Mouse (Mus musculus): ENCODE results near the gene Adrm1. TPM values are rescaled to one million over a fixed set of nuclear protein-coding genes. Genes with fewer than 3 reads are reported as not detected.

The Adrm1 gene
- total and polyA plus RNA-seq, 2 experiments from 2014 or later: 133 to 219 TPM

DNA sequence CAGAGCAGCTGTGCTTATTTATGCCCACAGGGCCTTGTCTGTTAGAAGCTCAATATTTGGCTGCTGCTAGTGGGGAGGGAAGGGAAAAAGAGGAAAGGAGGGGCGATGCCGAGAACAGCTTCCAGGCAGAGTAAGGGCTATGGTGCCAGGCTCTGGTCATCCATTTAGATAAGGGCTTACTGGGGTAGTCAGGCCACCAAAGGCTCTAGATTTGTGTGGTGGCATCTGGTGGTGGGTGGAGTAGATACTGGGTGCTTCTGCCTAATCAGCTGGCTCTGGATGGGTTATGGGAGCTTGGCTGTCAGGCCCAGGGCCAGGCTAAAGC, 34.6 kb downstream of the Adrm1 start:
- no peak overlapping the region for H3K4me2 ChIP-seq (ENCODE audit: low read depth)
- DNase-seq (no peak), ATAC-seq (peak; percentile 14; the same call in 1 of the 2 replicates)
- H3K4me3 ChIP-seq (ENCODE audit: low read depth, low read length): no peak overlapping the region
- no peaks in the 10 kb centered on the region for H3K4me1 ChIP-seq (ENCODE audit: insufficient read depth)
- no peaks in the 10 kb centered on the region for H3K9me3 ChIP-seq (ENCODE audit: low read length)
- no peaks in the 10 kb centered on the region for H3K36me3 ChIP-seq (ENCODE audit: insufficient read depth)
- no peaks in the 10 kb centered on the region for H3K27me3 ChIP-seq (ENCODE audit: insufficient read depth, low read length)
- WGBS: 89% methylated on average over 2 of the region's 2 CpGs
- H3K27ac ChIP-seq (ENCODE audit: low read depth, low read length): no peak overlapping the region
- no peak for TF ChIP-seq CTCF (IDR thresholded peaks at IDR 0.05; ENCODE audit: low read depth)
- H3K9ac ChIP-seq: no peak overlapping the region

DNA sequence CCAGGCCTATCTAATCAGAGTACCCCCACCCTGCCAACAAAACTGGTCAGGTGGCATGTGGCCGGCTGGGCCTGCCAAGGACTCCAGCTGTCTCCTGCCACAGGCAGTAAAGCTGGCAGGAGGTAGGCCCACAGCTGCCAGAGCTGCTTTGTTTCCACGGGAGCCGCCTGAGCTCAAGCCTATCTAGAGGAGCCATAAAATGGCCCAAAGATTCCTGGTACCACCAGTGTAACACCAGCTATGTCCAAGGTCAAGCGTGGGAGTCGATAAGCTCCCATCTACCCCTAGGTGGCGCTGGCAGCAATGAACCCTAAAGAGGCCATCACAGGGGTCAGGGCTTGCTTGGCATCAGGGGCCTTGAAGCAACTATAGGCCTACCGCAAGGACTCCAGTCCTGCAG, 36.6 kb downstream of the Adrm1 start:
- no peak overlapping the region for H3K27ac ChIP-seq (ENCODE audit: low read depth, low read length)
- H3K36me3 ChIP-seq (ENCODE audit: insufficient read depth): no peaks in the 10 kb centered on the region
- peak; percentile 64 for DNase-seq

DNA sequence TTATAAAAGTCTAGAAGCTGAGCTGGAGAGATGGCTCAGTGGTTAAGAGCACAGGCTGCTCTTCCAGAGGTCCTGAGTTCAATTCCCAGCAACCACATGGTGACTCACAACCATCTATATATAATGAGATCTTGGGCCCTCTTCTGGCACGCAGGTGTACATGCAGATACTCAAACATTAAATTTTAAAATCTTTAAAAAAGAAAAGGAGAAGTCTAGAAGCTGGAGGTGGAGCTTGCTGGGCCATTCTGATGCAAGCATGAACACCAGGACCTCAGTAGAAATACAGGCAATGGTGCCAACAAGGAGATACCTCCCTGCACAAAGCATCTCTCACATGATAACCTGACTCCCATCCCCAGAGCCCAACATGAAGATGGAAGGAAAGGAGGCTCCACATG, 37.7 kb downstream of the Adrm1 start:
- Histone ChIP-seq H3K36me3 (ENCODE audit: insufficient read depth) (no peaks in the 10 kb centered on the region), H3K27me3 (ENCODE audit: insufficient read depth, low read length) (no peaks in the 10 kb centered on the region), H3K9me3 (ENCODE audit: low read length) (0 out of 2 replicates have a peak, but pooled peaks cover 3% of the 10 kb centered on the region), H3K4me3 (ENCODE audit: low read depth, low read length) (no peak overlapping the region), H3K27ac (ENCODE audit: low read depth, low read length) (no peak overlapping the region), H3K4me1 (ENCODE audit: insufficient read depth) (no peaks in the 10 kb centered on the region), H3K9ac (no peak overlapping the region), H3K4me2 (ENCODE audit: low read depth) (no peak overlapping the region)
- no peak for DNase-seq
- no peak for TF ChIP-seq CTCF (IDR thresholded peaks at IDR 0.05; ENCODE audit: low read depth)
- ATAC-seq: no peak
- WGBS: 86% methylated on average over 1 of the region's 1 CpGs

More for the DNA sequence above, 36.6 kb downstream of the Adrm1 start:
- H3K4me3 ChIP-seq (ENCODE audit: low read depth, low read length): no peak overlapping the region
- no peak overlapping the region for H3K9ac ChIP-seq
- no peaks in the 10 kb centered on the region for H3K4me1 ChIP-seq (ENCODE audit: insufficient read depth)
- TF ChIP-seq CTCF (IDR thresholded peaks at IDR 0.05; ENCODE audit: low read depth): peak; percentile 46
- H3K27me3 ChIP-seq (ENCODE audit: insufficient read depth, low read length): no peaks in the 10 kb centered on the region
- 0 out of 2 replicates have a peak, but pooled peaks cover 3% of the 10 kb centered on the region for H3K9me3 ChIP-seq (ENCODE audit: low read length)
- ATAC-seq: peak; percentile 47
- 51% methylated on average over 7 of the region's 7 CpGs for WGBS
- H3K4me2 ChIP-seq (ENCODE audit: low read depth): no peak overlapping the region

GRCm38 (mm10) chr2:180212255-180212654, 41.0 kb downstream of the Adrm1 start:
- Histone ChIP-seq H3K9ac (no peak overlapping the region), H3K4me1 (ENCODE audit: insufficient read depth) (no peaks in the 10 kb centered on the region), H3K27me3 (ENCODE audit: insufficient read depth, low read length) (no peaks in the 10 kb centered on the region), H3K27ac (ENCODE audit: low read depth, low read length) (no peak overlapping the region), H3K36me3 (ENCODE audit: insufficient read depth) (no peaks in the 10 kb centered on the region), H3K9me3 (ENCODE audit: low read length) (0 out of 2 replicates have a peak, but pooled peaks cover 3% of the 10 kb centered on the region), H3K4me2 (ENCODE audit: low read depth) (no peak overlapping the region), H3K4me3 (ENCODE audit: low read depth, low read length) (no peak overlapping the region)
- TF ChIP-seq CTCF (IDR thresholded peaks at IDR 0.05; ENCODE audit: low read depth): no peak
- WGBS: 95% methylated on average over 3 of the region's 3 CpGs
- ATAC-seq (no peak), DNase-seq (no peak)

- WGBS: 66% methylated on average over 4 of the region's 4 CpGs
- H3K36me3 ChIP-seq (ENCODE audit: insufficient read depth): no peaks in the 10 kb centered on the region
Measured at GRCm38 (mm10) chr2:180214352-180214978, 43.2 kb downstream of the Adrm1 start.

GRCm38 (mm10) chr2:180215011-180215461, 43.8 kb downstream of the Adrm1 start:
- Histone ChIP-seq H3K4me3 (ENCODE audit: low read depth, low read length) (no peak overlapping the region), H3K36me3 (ENCODE audit: insufficient read depth) (no peaks in the 10 kb centered on the region), H3K4me2 (ENCODE audit: low read depth) (no peak overlapping the region), H3K4me1 (ENCODE audit: insufficient read depth) (no peaks in the 10 kb centered on the region; the same call in 1 of the 2 replicates), H3K9me3 (ENCODE audit: low read length) (0 out of 2 replicates have a peak, but pooled peaks cover 3% of the 10 kb centered on the region), H3K27me3 (ENCODE audit: insufficient read depth, low read length) (no peaks in the 10 kb centered on the region), H3K27ac (ENCODE audit: low read depth, low read length) (no peak overlapping the region; the same call in 1 of the 2 replicates), H3K9ac (no peak overlapping the region)
- 61% methylated on average over 8 of the region's 8 CpGs for WGBS
- DNase-seq (no peak), ATAC-seq (peak; percentile 26; the same call in 1 of the 2 replicates)
- TF ChIP-seq CTCF (IDR thresholded peaks at IDR 0.05; ENCODE audit: low read depth): no peak

More at GRCm38 (mm10) chr2:180214352-180214978, 43.2 kb downstream of the Adrm1 start:
- no peaks in the 10 kb centered on the region; the same call in 1 of the 2 replicates for H3K4me1 ChIP-seq (ENCODE audit: insufficient read depth)
- H3K9ac ChIP-seq: no peak overlapping the region
- ATAC-seq (peak; percentile 53; the same call in 1 of the 2 replicates), DNase-seq (no peak)
- H3K4me3 ChIP-seq (ENCODE audit: low read depth, low read length): no peak overlapping the region
- no peak for TF ChIP-seq CTCF (IDR thresholded peaks at IDR 0.05; ENCODE audit: low read depth)
- no peaks in the 10 kb centered on the region for H3K27me3 ChIP-seq (ENCODE audit: insufficient read depth, low read length)
- no peak overlapping the region; the same call in 1 of the 2 replicates for H3K27ac ChIP-seq (ENCODE audit: low read depth, low read length)
- H3K4me2 ChIP-seq (ENCODE audit: low read depth): no peak overlapping the region
- H3K9me3 ChIP-seq (ENCODE audit: low read length): 0 out of 2 replicates have a peak, but pooled peaks cover 3% of the 10 kb centered on the region

GRCm38 (mm10) chr2:180215951-180216350, 44.7 kb downstream of the Adrm1 start:
- H3K36me3 ChIP-seq (ENCODE audit: insufficient read depth): no peaks in the 10 kb centered on the region
- ATAC-seq: no peak
- H3K27me3 ChIP-seq (ENCODE audit: insufficient read depth, low read length): no peaks in the 10 kb centered on the region
- no peak overlapping the region for H3K4me3 ChIP-seq (ENCODE audit: low read depth, low read length)
- 84% methylated on average over 6 of the region's 6 CpGs for WGBS
- no peak for TF ChIP-seq CTCF (IDR thresholded peaks at IDR 0.05; ENCODE audit: low read depth)
- DNase-seq: no peak
- 0 out of 2 replicates have a peak, but pooled peaks cover 3% of the 10 kb centered on the region for H3K9me3 ChIP-seq (ENCODE audit: low read length)
- no peak overlapping the region for H3K27ac ChIP-seq (ENCODE audit: low read depth, low read length)
- no peak overlapping the region for H3K9ac ChIP-seq
- no peaks in the 10 kb centered on the region; the same call in 1 of the 2 replicates for H3K4me1 ChIP-seq (ENCODE audit: insufficient read depth)
- no peak overlapping the region for H3K4me2 ChIP-seq (ENCODE audit: low read depth)

Data from forebrain, postnatal 0 days (tissue).